Mouse (Mus musculus): Measurements from ENCODE around the gene Ccdc89. TPM values are rescaled to one million over a fixed set of nuclear protein-coding genes. Genes with fewer than 3 reads are reported as not detected.

Gene Ccdc89
- polyA plus RNA-seq, 1 experiment from 2014 or later = 1.8 TPM

DNA sequence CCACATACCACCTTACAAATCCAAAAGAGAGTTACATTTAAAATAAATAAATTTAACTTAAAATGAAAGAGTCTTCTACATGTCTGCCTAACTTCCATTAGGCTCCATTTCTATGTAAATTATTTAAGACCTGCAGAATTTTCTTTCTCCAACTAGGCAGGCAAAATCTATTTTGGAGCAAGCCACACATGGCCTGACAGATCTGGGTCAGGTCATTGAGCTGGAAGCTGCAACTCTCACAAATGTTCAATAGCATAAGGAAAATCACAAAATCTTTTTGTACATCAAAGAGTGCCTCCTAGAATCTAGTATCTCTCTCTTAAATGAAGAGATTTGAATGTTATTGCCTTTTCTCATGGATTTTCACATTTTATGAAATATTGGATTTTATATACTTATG is 5.8 kb downstream of the Ccdc89 start:
- no peaks in the 10 kb centered on the region for H3K4me1 ChIP-seq (ENCODE audit: control insufficient read depth, insufficient read depth, low read length)
- no peak overlapping the region for H3K4me2 ChIP-seq (ENCODE audit: low read length)
- ATAC-seq (no peak), DNase-seq (ENCODE audit: low spot score) (no peak)
- no peak overlapping the region for H3K9ac ChIP-seq (ENCODE audit: low read length)
- no peaks in the 10 kb centered on the region for H3K36me3 ChIP-seq (ENCODE audit: control insufficient read depth, insufficient read depth, low read length)
- H3K4me3 ChIP-seq (ENCODE audit: low read depth, low read length) = no peak overlapping the region
- H3K27ac ChIP-seq (ENCODE audit: low read depth, low read length) = no peak overlapping the region
- H3K9me3 ChIP-seq (replicated peaks; ENCODE audit: control insufficient read depth, low read length) = no peaks in the 10 kb centered on the region
- no peaks in the 10 kb centered on the region for H3K27me3 ChIP-seq (replicated peaks; ENCODE audit: control insufficient read depth, insufficient read depth, low read length)

DNA sequence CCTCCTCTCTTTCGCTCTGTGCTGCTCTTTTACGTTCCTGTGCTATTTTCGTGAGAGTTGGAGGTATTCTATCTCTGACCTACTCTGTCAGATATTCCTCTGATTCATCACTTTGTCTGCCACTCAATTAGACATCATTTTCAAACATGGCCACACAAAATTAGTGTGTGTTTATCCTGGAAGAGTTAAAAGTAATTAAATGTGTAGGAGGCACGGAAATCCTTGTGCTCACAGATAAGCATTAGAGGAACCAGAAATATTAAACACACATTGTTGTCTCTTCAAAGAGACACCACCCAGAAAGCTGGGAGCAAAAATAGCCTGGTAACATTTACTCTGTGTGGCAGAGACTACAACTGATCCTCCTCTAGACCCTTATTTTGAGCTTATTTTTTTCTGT is 13.7 kb downstream of the Ccdc89 start:
- H3K9ac ChIP-seq (ENCODE audit: low read length) = no peak overlapping the region
- DNase-seq (ENCODE audit: low spot score) (no peak), ATAC-seq (no peak)
- H3K4me3 ChIP-seq (ENCODE audit: low read depth, low read length) = no peak overlapping the region
- H3K27ac ChIP-seq (ENCODE audit: low read depth, low read length) = no peak overlapping the region
- no peaks in the 10 kb centered on the region for H3K27me3 ChIP-seq (replicated peaks; ENCODE audit: control insufficient read depth, insufficient read depth, low read length)
- H3K4me2 ChIP-seq (ENCODE audit: low read length) = no peak overlapping the region
- H3K36me3 ChIP-seq (ENCODE audit: control insufficient read depth, insufficient read depth, low read length) = no peaks in the 10 kb centered on the region
- peaks cover 3% of the 10 kb centered on the region; the same call in 1 of the 2 replicates for H3K4me1 ChIP-seq (ENCODE audit: control insufficient read depth, insufficient read depth, low read length)
- whole genome bisulfite sequencing = 89% methylated on average over 4 of the region's 4 CpGs
- no peaks in the 10 kb centered on the region for H3K9me3 ChIP-seq (replicated peaks; ENCODE audit: control insufficient read depth, low read length)

- H3K4me3 ChIP-seq (ENCODE audit: low read depth, low read length) = peak overlapping the region; percentile 99
- peaks cover 9% of the 10 kb centered on the region for H3K4me1 ChIP-seq (ENCODE audit: control insufficient read depth, insufficient read depth, low read length)
- DNase-seq (ENCODE audit: low spot score) (peak; percentile 58), ATAC-seq (peak; percentile 21)
- H3K27me3 ChIP-seq (replicated peaks; ENCODE audit: control insufficient read depth, insufficient read depth, low read length) = no peaks in the 10 kb centered on the region
- H3K9me3 ChIP-seq (replicated peaks; ENCODE audit: control insufficient read depth, low read length) = no peaks in the 10 kb centered on the region
- H3K9ac ChIP-seq (ENCODE audit: low read length) = peak overlapping the region; percentile 97
- 0 out of 2 replicates have a peak, but pooled peaks cover 1% of the 10 kb centered on the region for H3K36me3 ChIP-seq (ENCODE audit: control insufficient read depth, insufficient read depth, low read length)
- H3K4me2 ChIP-seq (ENCODE audit: low read length) = peak overlapping the region; percentile 45
- H3K27ac ChIP-seq (ENCODE audit: low read depth, low read length) = peak overlapping the region; percentile 97
- 3% methylated on average over 4 of the region's 4 CpGs for WGBS
Observed at GRCm38 (mm10) chr7:90442070-90442469, 15.7 kb downstream of the Ccdc89 start.

- peak within 1 kb of the TSS; percentile 97 for H3K9ac ChIP-seq (ENCODE audit: low read length)
- peaks cover 9% of the 10 kb centered on the region for H3K4me1 ChIP-seq (ENCODE audit: control insufficient read depth, insufficient read depth, low read length)
- H3K4me3 ChIP-seq (ENCODE audit: low read depth, low read length) = peak within 1 kb of the TSS; percentile 99
- DNase-seq (ENCODE audit: low spot score) = peak; percentile 99
- ATAC-seq = peak; percentile 97
- H3K27me3 ChIP-seq (replicated peaks; ENCODE audit: control insufficient read depth, insufficient read depth, low read length) = no peaks in the 10 kb centered on the region
- H3K27ac ChIP-seq (ENCODE audit: low read depth, low read length) = peak within 1 kb of the TSS; percentile 97
- peak within 1 kb of the TSS; percentile 98 for H3K4me2 ChIP-seq (ENCODE audit: low read length)
- under 1% methylated on average over 36 of the region's 54 CpGs for WGBS
- no peaks in the 10 kb centered on the region for H3K9me3 ChIP-seq (replicated peaks; ENCODE audit: control insufficient read depth, low read length)
- H3K36me3 ChIP-seq (ENCODE audit: control insufficient read depth, insufficient read depth, low read length) = peaks cover 6% of the 10 kb centered on the region; the same call in 1 of the 2 replicates
Observed at GRCm38 (mm10) chr7:90442518-90443080, 16.2 kb downstream of the Ccdc89 start, which contains the start of gene Crebzf. Gene Crebzf, plus strand, starts transcription at chr7:90442729.

DNA sequence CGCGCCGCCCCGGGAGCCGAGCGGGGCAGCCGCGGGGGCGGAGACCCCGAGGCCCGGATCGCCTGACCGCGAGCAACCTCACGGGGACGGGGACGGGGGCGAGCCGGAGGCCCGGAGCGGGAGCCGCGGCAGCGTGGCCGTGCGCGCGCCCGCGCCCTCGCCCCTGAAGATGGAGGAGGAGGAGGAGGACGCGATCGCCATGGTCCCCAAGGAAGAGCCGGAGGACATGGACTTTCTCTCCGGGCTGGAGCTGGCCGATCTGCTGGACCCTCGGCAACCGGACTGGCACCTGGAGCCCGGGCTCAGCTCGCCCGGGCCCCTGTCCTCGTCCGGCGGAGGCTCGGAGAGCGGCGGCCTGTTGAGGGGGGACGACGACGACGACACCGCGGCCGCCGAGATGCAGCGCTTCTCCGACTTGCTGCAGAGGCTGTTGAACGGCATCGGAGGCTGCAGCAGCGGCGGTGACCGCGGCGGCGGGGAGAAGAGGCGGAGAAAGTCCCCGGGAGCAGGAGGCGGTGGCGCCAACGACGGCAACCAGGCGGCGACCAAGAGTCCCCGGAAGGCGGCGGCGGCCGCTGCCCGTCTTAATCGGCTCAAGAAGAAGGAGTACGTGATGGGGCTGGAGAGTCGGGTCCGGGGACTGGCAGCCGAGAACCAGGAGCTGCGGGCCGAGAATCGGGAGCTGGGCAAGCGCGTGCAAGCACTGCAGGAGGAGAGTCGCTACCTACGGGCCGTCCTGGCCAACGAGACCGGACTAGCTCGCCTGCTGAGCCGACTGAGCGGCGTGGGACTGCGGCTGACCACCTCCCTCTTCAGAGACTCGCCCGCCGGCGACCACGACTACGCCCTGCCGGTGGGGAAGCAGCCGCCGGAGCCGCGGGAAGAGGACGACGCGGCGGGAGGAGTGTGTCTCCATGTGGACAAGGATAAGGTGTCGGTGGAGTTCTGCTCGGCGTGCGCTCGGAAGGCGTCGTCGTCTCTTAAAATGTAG is 17.0 kb downstream of the Ccdc89 start:
- DNase-seq (ENCODE audit: low spot score) = peak; percentile 58
- peak; percentile 67 for ATAC-seq
- Histone ChIP-seq H3K4me2 (ENCODE audit: low read length) (peak overlapping the region; percentile 98), H3K9ac (ENCODE audit: low read length) (peak overlapping the region; percentile 97), H3K27me3 (replicated peaks; ENCODE audit: control insufficient read depth, insufficient read depth, low read length) (no peaks in the 10 kb centered on the region), H3K4me3 (ENCODE audit: low read depth, low read length) (peak overlapping the region; percentile 99), H3K36me3 (ENCODE audit: control insufficient read depth, insufficient read depth, low read length) (peaks cover 10% of the 10 kb centered on the region; the same call in 1 of the 2 replicates), H3K27ac (ENCODE audit: low read depth, low read length) (peak overlapping the region; percentile 97), H3K9me3 (replicated peaks; ENCODE audit: control insufficient read depth, low read length) (no peaks in the 10 kb centered on the region), H3K4me1 (ENCODE audit: control insufficient read depth, insufficient read depth, low read length) (peaks cover 9% of the 10 kb centered on the region)
- under 1% methylated on average over 106 of the region's 123 CpGs for WGBS

DNA sequence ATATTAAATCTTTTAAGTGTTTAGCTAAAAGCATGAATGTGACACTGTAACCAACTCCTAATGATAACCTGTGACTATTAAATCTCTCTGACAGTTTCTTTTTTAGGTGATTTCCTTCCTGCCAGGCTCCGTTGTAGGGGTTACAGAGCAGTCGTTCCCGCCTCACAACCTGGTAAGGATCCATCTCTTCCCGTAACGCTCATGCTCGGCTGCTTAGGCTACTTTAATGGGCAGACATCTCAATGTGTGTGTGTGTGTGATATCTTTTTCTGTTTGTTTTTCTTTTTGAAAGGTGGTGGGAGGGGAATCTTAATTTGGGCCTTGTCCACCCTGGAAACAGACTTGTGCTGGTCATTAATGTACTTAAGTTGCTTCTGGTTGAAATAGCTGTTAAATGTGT is 17.8 kb downstream of the Ccdc89 start:
- Histone ChIP-seq H3K4me3 (ENCODE audit: low read depth, low read length) (peak overlapping the region; percentile 99), H3K4me1 (ENCODE audit: control insufficient read depth, insufficient read depth, low read length) (peaks cover 9% of the 10 kb centered on the region), H3K9me3 (replicated peaks; ENCODE audit: control insufficient read depth, low read length) (no peaks in the 10 kb centered on the region), H3K27me3 (replicated peaks; ENCODE audit: control insufficient read depth, insufficient read depth, low read length) (no peaks in the 10 kb centered on the region), H3K9ac (ENCODE audit: low read length) (peak overlapping the region; percentile 97), H3K36me3 (ENCODE audit: control insufficient read depth, insufficient read depth, low read length) (peaks cover 13% of the 10 kb centered on the region), H3K27ac (ENCODE audit: low read depth, low read length) (no peak overlapping the region), H3K4me2 (ENCODE audit: low read length) (peak overlapping the region; percentile 98)
- DNase-seq (ENCODE audit: low spot score) = no peak
- under 1% methylated on average over 6 of the region's 6 CpGs for WGBS
- no peak for ATAC-seq

GRCm38 (mm10) chr7:90456149-90456844 is 29.9 kb downstream of the Ccdc89 start:
- no peaks in the 10 kb centered on the region for H3K27me3 ChIP-seq (replicated peaks; ENCODE audit: control insufficient read depth, insufficient read depth, low read length)
- DNase-seq (ENCODE audit: low spot score) (no peak), ATAC-seq (no peak)
- H3K27ac ChIP-seq (ENCODE audit: low read depth, low read length) = peak overlapping the region; percentile 89; the same call in 1 of the 2 replicates
- H3K4me2 ChIP-seq (ENCODE audit: low read length) = peak overlapping the region; percentile 64
- peaks cover 24% of the 10 kb centered on the region for H3K36me3 ChIP-seq (ENCODE audit: control insufficient read depth, insufficient read depth, low read length)
- WGBS = 33% methylated on average over 7 of the region's 7 CpGs
- peak overlapping the region; percentile 70 for H3K4me3 ChIP-seq (ENCODE audit: low read depth, low read length)
- H3K9me3 ChIP-seq (replicated peaks; ENCODE audit: control insufficient read depth, low read length) = no peaks in the 10 kb centered on the region
- H3K9ac ChIP-seq (ENCODE audit: low read length) = peak overlapping the region; percentile 79
- peaks cover 8% of the 10 kb centered on the region for H3K4me1 ChIP-seq (ENCODE audit: control insufficient read depth, insufficient read depth, low read length)

DNA sequence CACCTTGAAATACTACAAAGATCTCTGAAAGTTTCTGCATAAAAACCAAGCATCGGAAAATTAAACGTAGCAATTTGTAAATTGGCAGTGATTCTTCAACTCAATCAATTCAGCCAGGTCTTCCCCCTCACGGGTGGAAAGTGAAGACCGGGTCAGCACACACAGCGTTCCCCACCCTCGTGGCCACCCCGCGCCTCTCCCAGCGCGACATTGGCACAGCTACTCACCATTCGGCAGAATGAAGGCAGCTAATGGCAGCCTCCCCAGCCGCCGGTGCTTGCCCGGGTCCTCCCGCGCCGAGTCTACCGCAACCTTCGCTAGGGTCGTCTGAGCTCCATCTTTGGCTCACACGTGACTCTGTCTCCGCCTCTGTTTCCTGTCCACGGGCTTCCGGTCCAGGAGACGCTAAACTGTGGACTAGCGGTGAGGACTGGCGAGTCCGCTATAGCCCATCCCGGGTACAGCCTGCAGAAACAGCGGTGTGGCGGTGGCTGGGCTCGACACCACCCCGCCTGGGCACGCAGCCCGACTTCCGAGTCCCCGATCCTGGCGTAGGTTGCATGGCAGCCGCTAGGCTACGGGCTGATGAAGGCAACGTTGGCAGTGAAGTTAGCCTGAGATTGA is 30.6 kb downstream of the Ccdc89 start, which contains the start of gene Tmem126a:
Gene Tmem126a (minus strand): TSS at position 385 of the 624 bp plus-strand sequence.
- peaks cover 18% of the 10 kb centered on the region; the same call in 1 of the 2 replicates for H3K36me3 ChIP-seq (ENCODE audit: control insufficient read depth, insufficient read depth, low read length)
- H3K27me3 ChIP-seq (replicated peaks; ENCODE audit: control insufficient read depth, insufficient read depth, low read length) = no peaks in the 10 kb centered on the region
- no peaks in the 10 kb centered on the region for H3K9me3 ChIP-seq (replicated peaks; ENCODE audit: control insufficient read depth, low read length)
- peak within 1 kb of the TSS; percentile 89 for H3K27ac ChIP-seq (ENCODE audit: low read depth, low read length)
- H3K4me1 ChIP-seq (ENCODE audit: control insufficient read depth, insufficient read depth, low read length) = peaks cover 8% of the 10 kb centered on the region
- peak within 1 kb of the TSS; percentile 64 for H3K4me2 ChIP-seq (ENCODE audit: low read length)
- ATAC-seq (peak; percentile 99), DNase-seq (ENCODE audit: low spot score) (peak; percentile 94)
- WGBS = under 1% methylated on average over 41 of the region's 41 CpGs
- peak within 1 kb of the TSS; percentile 79 for H3K9ac ChIP-seq (ENCODE audit: low read length)
- peak within 1 kb of the TSS; percentile 70 for H3K4me3 ChIP-seq (ENCODE audit: low read depth, low read length)
